Mouse (Mus musculus): ENCODE data around the gene Tmem14a.

- TF ChIP-seq CEBPB (IDR thresholded peaks at IDR 0.05; ENCODE audit: insufficient read depth, poor library complexity, severe bottlenecking): no peak
- TF ChIP-seq E2F4 (IDR thresholded peaks at IDR 0.05; ENCODE audit: insufficient read depth): no peak
- no peak for TF ChIP-seq MAX (IDR thresholded peaks at IDR 0.05; ENCODE audit: low read depth)
- TF ChIP-seq POLR2A (IDR thresholded peaks at IDR 0.05; ENCODE audit: insufficient read length, low read depth): no peak
- TF ChIP-seq POLR2AphosphoS2 (IDR thresholded peaks at IDR 0.05; ENCODE audit: insufficient read length, low read depth): no peak
- no peak for TF ChIP-seq USF1 (IDR thresholded peaks at IDR 0.05; ENCODE audit: low read depth)
- TF ChIP-seq TCF12 (IDR thresholded peaks at IDR 0.05; ENCODE audit: insufficient read depth, poor library complexity, severe bottlenecking): no peak
- no peak for TF ChIP-seq SRF (IDR thresholded peaks at IDR 0.05; ENCODE audit: control insufficient read depth, insufficient read length, low read depth)
- no peak for TF ChIP-seq TCF3 (IDR thresholded peaks at IDR 0.05; ENCODE audit: insufficient read length, low read depth)
- TF ChIP-seq MYOD1 (IDR thresholded peaks at IDR 0.05; ENCODE audit: control insufficient read depth in 1 of 3, insufficient read length in 2 of 3, low read depth in 2 of 3): no peak
- TF ChIP-seq MYOG (IDR thresholded peaks at IDR 0.05; ENCODE audit: control insufficient read depth in 1 of 3, insufficient read depth in 1 of 3, insufficient read length in 2 of 3, low read depth in 2 of 3): no peak
These were observed 9.5 kb downstream of the Tmem14a start for GRCm38 (mm10) chr1:21227756-21228395.
